Mouse (Mus musculus): ENCODE measurements around the gene Olfr1388. TPM values are rescaled to one million over a fixed set of nuclear protein-coding genes. Genes with fewer than 3 reads are reported as not detected.
A peak's percentile ranks its signal among the peaks of the same experiment; 100 is the strongest.
"Not testable (repeated sequence)": the region's sequence is repeated elsewhere in the genome, so short reads cannot be mapped to it uniquely, and the experiment has no call there.

The Olfr1388 gene
- under 1 TPM; 0.43 to 0.47 TPM for total RNA-seq (2021)
- long read RNA-seq = 0 reads

DNA sequence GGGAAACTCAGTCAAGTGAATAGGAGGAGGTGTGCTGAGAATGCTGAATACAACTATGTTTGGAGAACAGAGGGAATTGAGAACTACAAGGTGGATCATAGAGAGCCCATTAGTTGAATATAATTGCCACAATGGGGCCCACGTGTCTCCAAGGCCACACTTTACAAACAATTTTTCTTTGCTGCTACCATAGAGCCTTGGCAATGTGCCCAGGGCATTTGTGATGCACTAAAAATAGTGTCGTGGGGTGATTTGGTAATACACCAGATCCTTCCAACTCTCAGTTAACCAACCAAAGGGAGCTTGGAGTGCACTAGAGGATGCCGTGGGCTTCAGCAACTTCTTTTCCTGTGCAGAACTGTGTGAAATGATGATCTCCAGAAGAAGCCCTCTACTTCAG lies at the start of gene Olfr1388:
Olfr1388 (plus strand) TSS at position 214 of the 400 bp plus-strand sequence.
- DNase-seq (ENCODE audit: low spot score in 2 of 2) = peak in 1 of 2 experiments; percentile 17

- DNase-seq (ENCODE audit: low spot score in 2 of 2) = not testable (repeated sequence)
Measured at GRCm38 (mm10) chr11:49392707-49393106, 43.7 kb upstream of the Olfr1388 start.

- DNase-seq (ENCODE audit: low spot score in 2 of 2) = no peak
Measured at GRCm38 (mm10) chr11:49406784-49407183, 29.6 kb upstream of the Olfr1388 start.

DNA sequence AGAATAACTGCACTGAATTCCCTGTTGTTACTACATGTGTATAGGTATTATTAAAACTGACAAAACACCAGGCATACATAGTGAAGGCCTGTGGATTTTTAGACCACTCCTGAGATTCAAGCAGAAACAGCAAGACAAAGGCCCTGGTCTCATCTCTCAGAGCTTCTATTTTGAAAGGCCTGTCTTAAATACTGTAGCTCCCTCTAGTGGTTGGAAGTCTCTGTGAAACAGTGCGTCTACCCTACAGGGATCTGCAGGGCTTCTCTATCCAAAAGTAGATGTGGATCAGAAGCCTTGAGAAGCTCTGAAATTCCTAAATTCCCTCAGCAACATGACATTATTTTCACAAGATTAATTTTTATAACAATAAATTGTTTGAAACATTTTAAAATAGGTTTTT lies 25.9 kb upstream of the Olfr1388 start:
- peak in 1 of 2 experiments; percentile 31 for DNase-seq (ENCODE audit: low spot score in 2 of 2)

- no peak for DNase-seq (ENCODE audit: low spot score in 2 of 2)
Measured at GRCm38 (mm10) chr11:49422767-49423166, 13.7 kb upstream of the Olfr1388 start, which contains the start of gene Olfr1389. Olfr1389 (plus strand) TSS chr11:49423067.

- no peak for DNase-seq (ENCODE audit: low spot score in 2 of 2)
Measured at GRCm38 (mm10) chr11:49425257-49425927, 11.0 kb upstream of the Olfr1388 start.

DNA sequence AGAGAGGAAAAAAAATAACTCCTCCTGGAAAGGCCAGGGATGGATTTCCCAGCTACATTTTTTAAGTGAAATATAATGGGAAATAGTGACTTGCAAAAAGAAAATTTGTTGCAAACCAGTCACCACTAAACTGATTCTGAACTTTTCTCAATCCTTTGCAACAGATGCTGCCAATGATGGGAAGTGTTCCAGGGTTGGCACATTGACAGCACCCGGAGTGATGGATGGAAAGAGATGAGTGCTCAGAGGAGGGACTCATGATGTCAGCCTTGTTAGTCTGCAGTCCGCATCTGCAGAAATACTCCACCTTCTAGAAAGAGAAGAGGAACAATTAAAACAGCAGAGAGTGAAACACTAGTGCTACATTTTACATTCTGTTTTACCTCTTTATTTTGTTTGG lies 6.8 kb upstream of the Olfr1388 start:
- DNase-seq (ENCODE audit: low spot score in 2 of 2) = peak; percentile 37 to 47

GRCm38 (mm10) chr11:49455043-49455442 lies 18.6 kb downstream of the Olfr1388 start, which contains the start of gene Olfr1387:
Olfr1387 (plus strand) TSS chr11:49455343.
- DNase-seq (ENCODE audit: low spot score in 2 of 2) = no peak

GRCm38 (mm10) chr11:49464746-49465145 lies 28.3 kb downstream of the Olfr1388 start, which contains the start of gene Olfr1386:
Olfr1386 (plus strand) TSS chr11:49465046.
- not testable (repeated sequence) for DNase-seq (ENCODE audit: low spot score in 2 of 2)

DNA sequence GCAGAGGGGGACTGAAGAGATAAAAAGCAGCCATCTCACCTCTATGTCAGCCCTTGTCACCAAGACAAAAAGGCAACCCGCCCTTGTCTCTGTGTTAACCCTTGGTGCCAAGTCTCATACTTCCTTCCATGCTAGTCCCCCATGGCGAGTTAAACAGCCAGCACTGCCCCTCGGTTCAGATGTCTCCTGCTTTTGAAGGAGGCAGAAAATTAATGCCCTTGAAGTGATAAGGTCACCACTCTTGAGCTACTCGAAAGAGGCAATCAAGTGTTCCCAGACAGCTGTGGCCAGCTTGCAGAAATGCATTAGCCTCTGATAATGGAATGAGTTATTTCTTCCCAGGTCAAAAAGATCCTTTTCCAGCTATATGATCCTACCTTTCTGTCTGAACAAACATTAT lies 49.5 kb downstream of the Olfr1388 start:
- no peak for DNase-seq (ENCODE audit: low spot score in 2 of 2)

DNA sequence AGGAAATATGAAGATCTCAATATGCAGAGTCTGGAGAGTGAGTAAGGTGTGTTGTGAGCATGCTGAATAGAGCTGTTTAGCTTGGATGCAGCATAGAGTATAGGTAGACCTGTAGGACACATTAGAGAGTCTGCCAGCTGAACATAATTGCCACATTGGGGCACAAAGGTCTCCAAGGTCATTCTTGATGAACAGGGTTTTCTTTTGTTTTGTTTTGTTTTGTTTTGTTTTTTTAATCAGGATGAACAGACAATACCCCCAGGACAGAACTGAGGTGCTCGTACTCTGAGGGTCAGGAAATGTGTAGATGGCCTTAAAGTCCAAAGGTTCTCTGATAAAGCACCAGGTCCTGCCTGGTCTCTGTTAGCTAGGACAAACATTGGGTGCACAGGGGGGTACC lies 52.3 kb downstream of the Olfr1388 start, which contains the start of gene Olfr1385:
Olfr1385 (plus strand) TSS at position 301 of the 400 bp plus-strand sequence.
- not testable (repeated sequence) for DNase-seq (ENCODE audit: low spot score in 2 of 2)

Other genes with a start within 250 kb of the Olfr1388 start
- gene Btnl9, start 249.5 kb upstream of the Olfr1388 start, total RNA-seq (2021) = not detected
- 10 to 100 TPM; 48.6 to 49.6 TPM for gene Zfp62, start 233.3 kb upstream of the Olfr1388 start, total RNA-seq (2021)
- 10 to 100 TPM; 56.0 to 60.7 TPM for gene Mgat1, start 192.4 kb upstream of the Olfr1388 start, total RNA-seq (2021)
- gene Olfr1393, start 158.3 kb upstream of the Olfr1388 start, total RNA-seq (2021) = not detected
- under 1 TPM in 1 of 2 experiments, not detected in 1; 0.10 TPM for gene Olfr1392, start 151.3 kb upstream of the Olfr1388 start, total RNA-seq (2021)
- gene Olfr10, start 131.9 kb upstream of the Olfr1388 start, total RNA-seq (2021) = not detected
- gene Olfr1391, start 113.9 kb upstream of the Olfr1388 start, total RNA-seq (2021) = not detected
- not detected for gene Olfr1390, start 101.4 kb upstream of the Olfr1388 start, total RNA-seq (2021)
- not detected for gene Olfr1389, start 13.6 kb upstream of the Olfr1388 start, total RNA-seq (2021)
- not detected for gene Olfr1387, start 18.7 kb downstream of the Olfr1388 start, total RNA-seq (2021)
- gene Olfr1386, start 28.4 kb downstream of the Olfr1388 start, total RNA-seq (2021) = not detected
- not detected for gene Olfr1385, start 52.4 kb downstream of the Olfr1388 start, total RNA-seq (2021)
- gene Olfr1384, start 70.1 kb downstream of the Olfr1388 start, total RNA-seq (2021) = not detected
- gene Olfr1383, start 83.0 kb downstream of the Olfr1388 start, total RNA-seq (2021) = under 1 TPM in 1 of 2 experiments, not detected in 1; 0.35 TPM
- not detected for gene Olfr1382, start 91.6 kb downstream of the Olfr1388 start, total RNA-seq (2021)
- gene Olfr1381, start 106.8 kb downstream of the Olfr1388 start, total RNA-seq (2021) = not detected
- gene Olfr1380, start 120.3 kb downstream of the Olfr1388 start, total RNA-seq (2021) = not detected
- gene Flt4, start 172.6 kb downstream of the Olfr1388 start, total RNA-seq (2021) = 1 to 10 TPM; 2.1 to 2.3 TPM
- not detected for gene Scgb3a1, start 227.0 kb downstream of the Olfr1388 start, total RNA-seq (2021)